Mouse (Mus musculus) limb, embryonic 13.5 days (tissue): ENCODE measurements around the gene Stoml2. TPM values are rescaled to one million over a fixed set of nuclear protein-coding genes. Genes with fewer than 3 reads are reported as not detected.

Experiments used
- ATAC-seq: fragments of 200-750 bp; cut with Nextera tagmentation; 2 replicates; pipeline ENCODE4 v1.8.0; 2017; ENCODE audit warnings: low read depth, moderate number of reproducible peaks, moderate TSS enrichment; ENCODE audit not compliant: low FRiP score
- H3K27ac ChIP-seq: fragments of 300-500 bp; sonication (generic); 2 replicates; pipeline ENCODE4 v1.5.1; 2015; ENCODE audit warnings: inconsistent platforms, mild to moderate bottlenecking, moderate library complexity
- H3K27me3 ChIP-seq: fragments of 300-500 bp; sonication (generic); 2 replicates; pipeline ENCODE4 v1.6.1; 2015; ENCODE audit warnings: mild to moderate bottlenecking, inconsistent platforms
- H3K36me3 ChIP-seq: fragments of 300-500 bp; sonication (generic); 2 replicates; pipeline ENCODE4 v1.6.1; 2015; ENCODE audit warnings: inconsistent platforms, mild to moderate bottlenecking, moderate library complexity
- H3K4me1 ChIP-seq: fragments of 300-500 bp; sonication (generic); 2 replicates; pipeline ENCODE4 v1.6.1; 2015; ENCODE audit warnings: inconsistent platforms
- H3K4me2 ChIP-seq: fragments of 300-500 bp; sonication (generic); replicated peaks from 2 replicates; pipeline ENCODE4 v1.6.1; 2015; ENCODE audit warnings: inconsistent platforms, mild to moderate bottlenecking, moderate library complexity
- H3K4me3 ChIP-seq: fragments of 300-500 bp; sonication (generic); 2 replicates; pipeline ENCODE4 v1.5.1; 2015; ENCODE audit warnings: moderate library complexity, mild to moderate bottlenecking, inconsistent platforms
- H3K9ac ChIP-seq: fragments of 300-500 bp; sonication (generic); 2 replicates; pipeline ENCODE4 v1.6.1; 2015; ENCODE audit warnings: mild to moderate bottlenecking, inconsistent platforms
- H3K9me3 ChIP-seq: fragments of 300-500 bp; sonication (generic); 2 replicates; pipeline ENCODE4 v1.6.1; 2016; ENCODE audit warnings: inconsistent platforms
- WGBS: fragments of 180-500 bp; shearing (Covaris S2); methylation state at CpG from one replicate; pipeline ENCODE4 v1.1.7; 2015; 5-methylcytosine and 5-hydroxymethylcytosine counted together
- polyA plus RNA-seq: library from polyadenylated mRNA; unstranded; fragments of >200 nt; fragmentation: Nextera tagmentation; extraction: Ambion mirVana; gene quantifications from 2 replicates; pipeline ENCODE4 v1.2.1, GENCODE M21; 2015

Gene Stoml2
- polyA plus RNA-seq, 1 experiment from 2014 or later: 343 TPM

DNA sequence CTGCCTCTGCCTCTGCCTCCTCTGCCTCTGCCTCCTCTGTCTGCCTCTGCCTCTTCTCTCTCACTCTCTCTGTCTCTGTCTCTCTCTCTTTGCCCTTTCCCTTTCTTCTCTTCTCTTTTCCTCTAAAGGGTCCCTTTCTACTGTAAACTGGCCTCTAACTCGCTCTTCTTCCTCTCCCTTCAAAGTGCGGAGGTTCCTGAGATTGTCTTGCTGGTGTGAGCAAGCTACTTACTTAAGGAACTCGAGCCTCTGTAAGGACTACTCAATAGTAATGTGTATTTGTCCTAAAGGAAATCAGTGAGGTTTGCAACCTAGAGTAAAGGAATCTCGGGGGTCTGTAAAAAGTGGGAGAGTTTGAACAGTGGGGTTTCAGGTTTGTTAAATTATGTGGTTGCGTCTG, 15.1 kb upstream of the Stoml2 start:
- no peak overlapping the region for H3K9ac ChIP-seq
- H3K4me1 ChIP-seq: peaks cover 18% of the 10 kb centered on the region
- H3K4me2 ChIP-seq: peak overlapping the region; percentile 86
- H3K4me3 ChIP-seq: 0 out of 2 replicates have a peak overlapping the region, but pooled peaks have one; percentile 60
- no peaks in the 10 kb centered on the region for H3K9me3 ChIP-seq
- H3K36me3 ChIP-seq: no peaks in the 10 kb centered on the region
- no peak for ATAC-seq
- no peak overlapping the region for H3K27ac ChIP-seq
- no peaks in the 10 kb centered on the region for H3K27me3 ChIP-seq
- 49% methylated on average over 5 of the region's 5 CpGs for WGBS

DNA sequence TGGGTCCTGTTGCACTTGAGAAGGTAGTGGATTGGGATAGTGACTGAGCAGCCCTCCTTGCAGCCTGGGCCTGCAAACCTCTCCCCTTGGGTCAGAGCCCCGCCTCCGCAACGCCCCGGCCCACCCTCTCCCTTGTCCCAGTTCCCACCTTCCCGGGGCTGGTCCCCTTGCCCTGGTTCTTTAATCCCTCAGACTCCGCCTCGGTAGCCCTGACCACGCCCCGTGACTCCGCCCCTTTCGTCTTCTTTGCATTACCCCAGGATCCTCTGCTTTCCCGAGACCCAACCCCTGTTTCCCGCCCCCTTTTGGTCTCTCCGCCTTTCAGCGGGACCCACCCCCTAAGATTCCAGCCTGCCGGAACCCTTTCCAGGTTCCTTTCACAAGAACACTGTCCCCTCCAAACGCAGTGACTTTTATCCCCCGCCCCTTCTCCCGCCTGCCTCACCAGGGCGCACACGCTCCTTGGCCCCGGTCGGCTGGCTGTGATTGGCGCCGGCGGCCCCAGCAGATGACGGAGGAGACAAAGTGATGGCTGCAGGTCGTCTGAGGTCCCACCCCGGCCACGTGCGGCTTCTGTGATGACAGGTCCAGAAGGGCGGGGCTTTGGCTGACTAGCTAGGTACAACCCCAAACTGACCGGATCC, 14.3 kb upstream of the Stoml2 start, which contains the start of gene Fam214b:
Gene Fam214b (minus strand): TSS at position 562 of the 644 bp plus-strand sequence.
- Histone ChIP-seq H3K27ac (peak within 1 kb of the TSS; percentile 28; the same call in 1 of the 2 replicates), H3K4me3 (peak within 1 kb of the TSS; percentile 60), H3K4me2 (peak within 1 kb of the TSS; percentile 86), H3K9me3 (no peaks in the 10 kb centered on the region), H3K4me1 (peaks cover 18% of the 10 kb centered on the region), H3K9ac (peak within 1 kb of the TSS; percentile 65), H3K27me3 (no peaks in the 10 kb centered on the region), H3K36me3 (no peaks in the 10 kb centered on the region)
- under 1% methylated on average over 33 of the region's 33 CpGs for WGBS
- peak; percentile 95 for ATAC-seq

DNA sequence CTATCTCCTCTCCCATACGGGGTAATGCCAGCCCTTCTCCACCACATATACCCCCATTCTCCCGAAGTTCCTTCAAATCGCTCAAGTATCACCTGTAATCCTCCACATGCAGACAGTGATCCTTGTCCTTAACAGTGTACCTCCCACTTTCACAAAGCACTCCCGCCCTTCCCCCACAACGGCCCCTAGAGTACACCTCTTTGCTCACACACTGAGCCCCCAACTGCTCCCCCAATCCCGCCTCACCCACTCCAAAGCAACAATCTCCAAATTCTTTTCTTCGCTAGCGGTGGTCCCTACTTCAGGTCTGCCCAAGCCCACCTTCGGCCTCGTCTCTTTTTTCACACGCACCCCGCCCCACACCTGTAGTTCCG, 13.8 kb upstream of the Stoml2 start:
- H3K9ac ChIP-seq: peak overlapping the region; percentile 55
- 8% methylated on average over 13 of the region's 13 CpGs for WGBS
- ATAC-seq: peak; percentile 8
- peak overlapping the region; percentile 28; the same call in 1 of the 2 replicates for H3K27ac ChIP-seq
- no peaks in the 10 kb centered on the region for H3K36me3 ChIP-seq
- no peaks in the 10 kb centered on the region for H3K9me3 ChIP-seq
- H3K4me2 ChIP-seq: peak overlapping the region; percentile 86
- H3K27me3 ChIP-seq: no peaks in the 10 kb centered on the region
- H3K4me3 ChIP-seq: peak overlapping the region; percentile 60
- peaks cover 22% of the 10 kb centered on the region for H3K4me1 ChIP-seq

DNA sequence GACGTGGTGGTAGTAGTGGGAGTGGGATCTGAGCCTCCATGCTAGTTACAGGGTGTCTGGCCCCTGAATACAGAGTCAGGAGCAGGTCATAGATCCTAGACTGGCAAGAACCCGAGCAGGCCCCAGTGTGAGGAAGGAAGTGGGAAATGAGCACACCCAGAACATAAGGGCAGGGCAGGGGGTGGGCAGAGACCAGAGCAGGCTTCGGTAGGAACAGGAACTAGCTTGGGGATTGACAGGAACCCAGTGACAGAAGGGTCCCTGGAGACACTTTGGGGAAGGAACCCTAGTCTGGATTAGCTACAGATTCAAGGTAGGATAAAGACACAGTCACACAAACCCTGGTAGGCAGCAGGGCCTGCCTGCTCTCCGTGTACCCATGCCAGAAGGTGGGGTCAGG, 13.2 kb upstream of the Stoml2 start:
- H3K4me1 ChIP-seq: peaks cover 22% of the 10 kb centered on the region
- peak overlapping the region; percentile 86 for H3K4me2 ChIP-seq
- H3K9ac ChIP-seq: peak overlapping the region; percentile 55
- H3K27ac ChIP-seq: no peak overlapping the region; the same call in 1 of the 2 replicates
- 20% methylated on average over 4 of the region's 4 CpGs for WGBS
- no peaks in the 10 kb centered on the region for H3K9me3 ChIP-seq
- no peak for ATAC-seq
- H3K27me3 ChIP-seq: no peaks in the 10 kb centered on the region
- H3K4me3 ChIP-seq: peak overlapping the region; percentile 60
- H3K36me3 ChIP-seq: no peaks in the 10 kb centered on the region

DNA sequence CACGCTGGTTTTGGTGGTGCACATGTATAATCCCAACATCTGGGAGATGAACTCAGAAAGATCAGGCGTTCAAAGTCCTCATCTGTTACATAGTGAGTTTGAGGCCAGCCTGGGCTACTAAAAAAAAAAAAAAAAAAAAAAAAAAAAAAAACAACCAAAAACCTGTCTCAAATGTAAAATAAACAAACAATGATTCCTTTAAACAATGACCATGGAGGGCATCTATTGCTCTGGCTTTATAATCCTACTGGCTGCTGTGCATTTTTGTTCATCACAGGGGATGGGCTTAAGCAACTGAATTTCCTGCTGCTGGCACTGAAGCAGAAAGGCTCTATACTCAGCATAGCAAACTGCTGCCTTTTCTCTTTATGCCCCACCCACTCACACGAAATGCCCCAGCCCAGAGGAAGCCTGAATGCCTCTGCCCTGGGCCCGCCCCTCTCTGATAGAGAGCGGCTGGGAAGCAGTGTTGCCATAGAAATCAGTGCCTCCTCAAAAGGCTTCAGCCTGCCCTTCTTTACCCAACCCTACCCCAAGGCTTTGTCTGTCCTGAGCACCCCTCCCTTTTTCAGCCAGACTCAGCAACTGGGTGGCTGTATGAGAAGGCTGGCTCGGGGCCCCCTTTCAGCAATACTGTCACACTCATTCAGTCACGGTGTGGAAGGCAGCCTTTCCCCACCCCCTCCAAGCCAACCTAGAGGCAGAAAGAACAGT, 12.3 kb upstream of the Stoml2 start:
- Histone ChIP-seq H3K27me3 (no peaks in the 10 kb centered on the region), H3K4me3 (no peak overlapping the region), H3K27ac (no peak overlapping the region), H3K4me1 (peaks cover 31% of the 10 kb centered on the region), H3K9ac (peak overlapping the region; percentile 1; the same call in 1 of the 2 replicates), H3K36me3 (no peaks in the 10 kb centered on the region), H3K4me2 (peak overlapping the region; percentile 86), H3K9me3 (no peaks in the 10 kb centered on the region)
- 29% methylated on average over 7 of the region's 7 CpGs for WGBS
- no peak for ATAC-seq

DNA sequence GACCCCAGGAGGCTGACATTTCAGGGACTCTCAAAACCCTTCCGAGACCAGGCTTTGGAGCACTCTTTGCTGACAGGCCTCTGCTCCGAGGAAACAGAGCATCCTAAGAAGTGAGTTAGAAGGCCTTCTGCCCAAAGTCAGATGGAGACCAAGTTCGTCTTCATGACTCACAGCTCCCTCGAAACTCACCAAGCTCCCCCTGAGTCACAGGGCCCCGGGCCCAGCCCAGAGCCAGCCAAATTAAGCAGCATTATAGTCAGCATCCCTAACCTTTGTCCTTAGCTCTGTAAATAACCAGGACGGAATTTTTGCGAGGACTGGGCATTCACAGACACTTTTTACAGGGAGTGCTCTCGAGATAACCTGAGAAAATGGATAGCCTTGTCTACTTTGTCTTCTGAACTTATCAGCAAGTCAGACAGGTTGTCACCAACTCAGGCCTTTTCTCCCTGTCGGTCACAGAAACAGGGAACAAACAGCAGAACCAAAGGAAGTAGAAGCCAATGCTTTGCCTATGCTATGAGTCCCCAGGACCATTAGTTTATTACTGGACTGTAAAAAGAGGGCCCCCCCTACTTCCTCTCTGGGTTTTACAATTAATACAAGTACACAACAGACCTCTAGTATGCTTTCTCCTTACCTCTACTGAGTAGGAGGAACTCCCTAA, 9.5 kb upstream of the Stoml2 start:
- Histone ChIP-seq H3K4me2 (no peak overlapping the region), H3K27me3 (no peaks in the 10 kb centered on the region), H3K27ac (peak overlapping the region; percentile 6; the same call in 1 of the 2 replicates), H3K4me3 (no peak overlapping the region), H3K9me3 (no peaks in the 10 kb centered on the region), H3K9ac (no peak overlapping the region), H3K4me1 (peaks cover 41% of the 10 kb centered on the region), H3K36me3 (peaks cover 9% of the 10 kb centered on the region)
- ATAC-seq: no peak
- 71% methylated on average over 9 of the region's 9 CpGs for WGBS

DNA sequence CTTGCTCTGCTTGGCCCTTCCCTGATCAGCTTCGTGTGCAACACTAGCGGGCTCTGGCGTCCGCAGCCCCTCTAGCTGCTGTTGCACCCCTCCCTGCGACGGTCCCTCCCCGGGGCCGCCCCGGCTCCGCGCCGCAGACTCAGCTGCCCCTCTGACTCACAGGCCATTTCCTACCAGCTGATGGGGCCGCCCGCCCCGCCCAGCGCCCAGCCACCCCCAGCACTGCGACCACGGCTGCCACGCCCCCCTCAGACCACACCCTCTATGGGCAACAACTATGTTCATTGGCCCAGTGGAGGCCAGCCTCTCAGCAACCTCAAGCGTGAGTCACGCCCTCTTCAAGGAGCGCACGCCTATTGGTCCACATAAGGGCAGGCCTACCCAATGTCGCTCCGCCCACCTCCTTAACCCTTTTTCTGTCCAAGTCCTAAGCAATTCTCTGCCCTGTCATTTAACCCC, 8.6 kb upstream of the Stoml2 start:
- Histone ChIP-seq H3K9me3 (no peaks in the 10 kb centered on the region), H3K27ac (peak overlapping the region; percentile 67; the same call in 1 of the 2 replicates), H3K27me3 (no peaks in the 10 kb centered on the region), H3K36me3 (peaks cover 16% of the 10 kb centered on the region), H3K9ac (peak overlapping the region; percentile 80), H3K4me2 (peak overlapping the region; percentile 85), H3K4me3 (peak overlapping the region; percentile 77), H3K4me1 (peaks cover 38% of the 10 kb centered on the region)
- peak; percentile 98 for ATAC-seq
- WGBS: under 1% methylated on average over 25 of the region's 25 CpGs

DNA sequence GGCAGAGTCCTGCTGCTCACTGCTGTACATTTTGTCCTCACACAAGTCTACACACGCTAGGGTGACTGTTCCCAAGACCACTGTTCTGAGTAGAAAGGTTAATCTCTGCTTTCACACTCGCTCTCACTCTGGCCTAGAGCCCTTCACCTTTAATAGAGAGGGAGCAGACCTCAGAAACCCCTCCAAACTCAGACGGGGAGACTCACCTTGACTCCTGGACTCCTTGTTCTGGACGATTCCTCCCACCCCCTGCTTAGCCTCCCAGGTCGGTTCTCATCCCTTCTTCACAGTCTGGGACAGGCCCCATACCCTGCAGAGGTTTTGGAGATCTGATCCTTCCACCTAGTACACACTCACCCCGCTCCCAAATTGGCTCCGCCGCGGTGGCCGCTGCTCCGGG, 8.1 kb upstream of the Stoml2 start:
- 2% methylated on average over 11 of the region's 11 CpGs for WGBS

DNA sequence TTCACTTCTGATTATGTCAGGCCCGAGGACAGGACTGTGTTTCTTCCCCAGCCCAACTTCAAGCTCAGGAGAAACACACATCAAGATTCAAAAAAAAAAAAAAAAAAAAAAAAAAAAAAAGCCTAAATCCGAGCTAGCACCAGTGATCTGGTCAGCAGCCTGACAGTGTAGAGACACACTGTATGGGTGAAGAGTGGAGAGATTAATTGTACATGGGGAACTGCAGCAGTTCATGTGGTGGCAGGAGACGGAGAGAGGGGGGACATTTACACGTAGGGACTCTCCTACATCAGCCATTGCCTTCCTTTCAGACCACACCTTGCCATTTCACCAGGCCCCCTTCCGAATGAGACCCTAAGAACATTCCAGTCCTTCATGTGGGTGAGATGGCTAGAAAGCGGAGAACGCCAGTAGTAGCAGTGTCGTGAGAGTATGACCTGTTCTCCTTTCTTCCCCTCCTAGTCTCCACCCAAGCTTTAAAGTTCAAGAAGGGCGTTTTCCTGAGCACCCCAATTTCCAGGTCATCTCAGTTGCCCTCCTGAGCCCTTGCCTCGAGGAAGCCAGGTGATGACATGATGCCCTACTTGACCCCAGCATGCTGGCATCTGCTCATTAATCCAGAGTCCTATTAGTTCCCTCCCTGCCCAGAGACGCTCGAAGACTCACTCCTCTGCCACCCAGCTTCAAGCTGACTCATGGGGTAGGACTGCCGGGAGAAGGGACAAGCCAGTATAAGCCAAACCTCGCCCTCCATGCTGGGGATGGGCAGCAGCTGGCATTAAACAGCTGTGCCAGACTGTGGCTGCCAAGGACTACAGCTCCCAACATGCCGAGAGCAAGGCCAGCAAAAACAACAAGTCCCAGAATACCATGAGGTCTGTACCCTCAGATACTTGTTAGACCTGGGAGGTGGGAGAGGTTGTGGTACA, 7.3 kb upstream of the Stoml2 start:
- 0 out of 2 replicates have a peak overlapping the region, but pooled peaks have one; percentile 67 for H3K27ac ChIP-seq
- no peak for ATAC-seq
- no peaks in the 10 kb centered on the region for H3K9me3 ChIP-seq
- 55% methylated on average over 15 of the region's 15 CpGs for WGBS
- peak overlapping the region; percentile 80 for H3K9ac ChIP-seq
- peaks cover 29% of the 10 kb centered on the region for H3K36me3 ChIP-seq
- no peaks in the 10 kb centered on the region for H3K27me3 ChIP-seq
- peaks cover 25% of the 10 kb centered on the region for H3K4me1 ChIP-seq
- peak overlapping the region; percentile 85 for H3K4me2 ChIP-seq
- H3K4me3 ChIP-seq: peak overlapping the region; percentile 77

More for the DNA sequence above, 8.1 kb upstream of the Stoml2 start:
- H3K9ac ChIP-seq: peak overlapping the region; percentile 80
- peak overlapping the region; percentile 67 for H3K27ac ChIP-seq
- no peaks in the 10 kb centered on the region for H3K27me3 ChIP-seq
- H3K4me2 ChIP-seq: peak overlapping the region; percentile 85
- no peak; the same call in none of the 2 replicates for ATAC-seq
- H3K4me1 ChIP-seq: peaks cover 33% of the 10 kb centered on the region
- peak overlapping the region; percentile 77 for H3K4me3 ChIP-seq
- H3K9me3 ChIP-seq: no peaks in the 10 kb centered on the region
- peaks cover 21% of the 10 kb centered on the region for H3K36me3 ChIP-seq

DNA sequence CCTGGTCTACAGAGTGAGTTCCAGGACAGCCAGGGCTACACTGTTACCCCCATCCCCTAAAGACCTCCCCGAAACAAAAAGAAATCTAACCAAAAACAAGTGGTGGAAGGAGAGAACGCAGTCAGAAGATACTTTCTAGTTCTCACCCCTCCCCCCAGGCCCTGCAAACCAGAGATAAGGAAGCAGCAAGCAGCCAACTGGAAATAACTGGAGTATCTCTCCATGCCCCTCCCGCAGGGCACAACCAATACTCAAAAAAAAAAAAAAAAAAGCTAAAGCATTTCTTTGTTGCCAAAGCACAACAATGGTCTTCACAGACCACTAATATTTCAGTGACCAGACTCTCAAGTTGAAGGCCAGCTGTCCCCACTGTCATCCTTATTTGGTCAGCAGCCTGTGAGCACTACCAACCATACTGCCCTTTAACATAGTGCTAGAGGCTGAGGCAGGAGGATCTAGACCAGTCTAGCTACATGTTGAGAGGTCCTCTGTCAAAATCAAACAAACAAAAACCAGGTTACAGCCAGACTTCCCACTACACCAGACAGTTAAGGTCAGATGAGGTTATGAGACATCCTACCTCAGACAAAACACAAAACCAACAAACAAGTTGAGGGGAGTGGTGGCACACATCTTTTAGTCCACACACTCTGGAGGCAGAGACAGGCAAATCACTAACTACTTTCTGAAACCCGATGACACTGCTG, 6.5 kb upstream of the Stoml2 start:
- no peak for ATAC-seq
- Histone ChIP-seq H3K9ac (no peak overlapping the region), H3K27me3 (no peaks in the 10 kb centered on the region), H3K36me3 (peaks cover 37% of the 10 kb centered on the region), H3K27ac (no peak overlapping the region), H3K4me2 (peak overlapping the region; percentile 21; the same call in 1 of the 2 replicates), H3K9me3 (no peaks in the 10 kb centered on the region), H3K4me3 (no peak overlapping the region), H3K4me1 (peaks cover 23% of the 10 kb centered on the region)
- 65% methylated on average over 4 of the region's 4 CpGs for WGBS

DNA sequence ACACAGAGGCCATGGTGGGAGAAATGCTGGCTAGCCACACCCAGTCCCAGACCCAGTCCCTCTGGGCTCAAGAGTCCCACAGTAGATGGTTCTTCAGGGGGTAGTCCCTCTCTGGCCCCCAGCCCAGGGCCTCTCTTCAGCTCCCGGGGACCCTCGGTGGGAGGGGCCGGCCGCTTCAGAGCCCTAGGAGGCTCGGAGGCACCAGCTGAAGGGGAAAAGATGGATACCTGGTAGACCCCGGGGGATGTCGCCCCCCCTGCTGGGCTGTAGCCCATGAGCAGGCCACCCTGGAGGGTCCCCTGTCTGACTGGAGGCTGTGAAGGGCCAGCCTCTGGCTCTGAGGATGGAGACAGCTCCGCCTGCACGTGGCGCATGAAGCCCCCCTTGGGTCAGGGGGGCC, 4.8 kb upstream of the Stoml2 start:
- H3K36me3 ChIP-seq: peaks cover 43% of the 10 kb centered on the region

More for the DNA sequence above, 4.8 kb upstream of the Stoml2 start:
- Histone ChIP-seq H3K4me3 (no peak overlapping the region), H3K4me2 (no peak overlapping the region), H3K9ac (no peak overlapping the region), H3K27me3 (no peaks in the 10 kb centered on the region), H3K4me1 (peaks cover 30% of the 10 kb centered on the region), H3K27ac (no peak overlapping the region), H3K9me3 (no peaks in the 10 kb centered on the region)
- no peak for ATAC-seq
- 89% methylated on average over 10 of the region's 10 CpGs for WGBS
